Mouse (Mus musculus) urinary bladder, adult 18-20 months (tissue): ENCODE measurements at regions not wholly inside any gene's neighbourhood (a gene's known extent, or its start where the extent isn't known, plus 50 kb on each side); places are given as distances from the start of the nearest gene placed in this dataset.
"Not testable (repeated sequence)": the region's sequence is repeated elsewhere in the genome, so short reads cannot be mapped to it uniquely, and the experiment has no call there.

Experiments used
- DNase-seq, 2 experiments: peaks; one replicate each; pipeline ENCODE4 v3.0.0; 2022; ENCODE audit warnings: low spot score in 2 of 2, mixed read lengths in 2 of 2

DNA sequence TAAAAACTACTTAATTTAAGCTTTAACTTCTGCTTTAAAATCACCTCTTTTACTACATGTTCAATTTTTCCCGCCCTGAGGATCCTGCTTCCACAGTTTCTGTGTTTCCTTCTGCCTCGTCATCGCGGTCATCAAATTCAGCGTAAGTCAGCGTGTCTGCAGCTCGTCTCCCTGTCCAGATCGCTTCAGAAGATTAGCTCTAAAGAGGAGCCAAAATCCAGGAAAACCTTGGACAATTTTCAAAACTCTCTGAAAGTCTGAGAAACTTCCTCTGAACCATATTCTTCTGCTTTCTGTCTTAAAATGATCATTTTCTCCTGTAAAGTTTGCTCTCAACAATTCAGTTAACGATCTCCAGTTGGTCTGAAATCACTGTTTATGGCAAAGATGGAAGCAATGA is 196.2 kb upstream of the Speer4f2 start:
- DNase-seq = no peak

DNA sequence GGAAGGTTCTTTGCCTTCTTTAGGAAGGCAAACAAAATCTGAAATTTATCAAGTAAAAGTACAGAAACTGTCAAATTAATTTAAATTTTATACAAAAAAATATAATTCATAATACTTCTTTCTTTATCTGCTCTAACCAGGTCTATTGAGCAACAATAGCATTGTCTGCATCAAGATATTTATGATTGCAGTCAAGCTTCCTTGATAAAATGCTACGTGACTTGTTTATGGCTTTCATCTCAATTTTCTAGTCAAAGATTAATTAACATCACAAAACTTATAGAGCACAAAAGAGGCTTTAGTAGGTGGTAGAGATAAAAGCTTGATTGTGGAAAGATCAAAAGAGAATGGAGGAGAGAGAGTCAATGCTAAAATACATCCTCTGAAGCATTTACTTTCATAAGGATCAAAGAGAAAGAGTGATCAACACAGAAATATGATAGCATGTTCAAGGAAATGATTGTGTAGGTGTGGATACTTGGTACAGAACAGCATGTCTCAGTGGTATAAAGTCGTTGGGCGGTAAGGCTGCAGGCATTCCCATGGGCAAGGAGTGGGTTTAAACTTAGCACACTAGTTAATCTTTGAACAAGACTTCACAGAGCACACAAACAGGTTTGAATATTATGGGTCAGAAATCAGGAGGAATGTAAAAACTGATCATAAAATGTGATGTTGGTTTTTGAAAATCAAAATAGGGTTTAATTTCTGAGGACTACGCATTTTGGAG is 164.3 kb upstream of the Speer4f2 start:
- no peak for DNase-seq

DNA sequence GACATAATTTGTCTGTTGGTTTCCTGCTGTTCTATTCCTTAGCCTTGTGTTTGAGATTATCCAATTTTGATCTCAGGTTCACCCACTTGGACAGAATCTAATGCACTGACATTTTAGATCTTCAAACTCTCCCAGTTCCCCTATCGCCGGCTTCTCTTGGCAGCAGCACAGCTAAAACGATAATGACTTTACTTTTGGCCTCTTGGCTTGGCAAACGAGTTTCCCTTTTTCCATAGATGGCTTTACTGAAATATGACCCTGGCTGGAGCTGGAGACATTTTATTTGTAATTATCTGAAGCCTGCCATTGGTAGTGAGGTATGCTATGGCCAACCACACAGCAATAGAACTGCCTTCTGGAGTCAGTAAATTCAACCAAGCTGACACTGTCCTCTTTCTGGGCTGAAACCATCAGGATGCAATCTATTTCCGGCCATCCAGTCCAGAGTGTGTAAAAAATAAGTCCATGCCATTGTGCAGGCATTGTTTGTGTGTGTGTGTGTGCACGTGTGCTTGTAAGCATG is 162.2 kb upstream of the Speer4f2 start:
- DNase-seq = no peak

DNA sequence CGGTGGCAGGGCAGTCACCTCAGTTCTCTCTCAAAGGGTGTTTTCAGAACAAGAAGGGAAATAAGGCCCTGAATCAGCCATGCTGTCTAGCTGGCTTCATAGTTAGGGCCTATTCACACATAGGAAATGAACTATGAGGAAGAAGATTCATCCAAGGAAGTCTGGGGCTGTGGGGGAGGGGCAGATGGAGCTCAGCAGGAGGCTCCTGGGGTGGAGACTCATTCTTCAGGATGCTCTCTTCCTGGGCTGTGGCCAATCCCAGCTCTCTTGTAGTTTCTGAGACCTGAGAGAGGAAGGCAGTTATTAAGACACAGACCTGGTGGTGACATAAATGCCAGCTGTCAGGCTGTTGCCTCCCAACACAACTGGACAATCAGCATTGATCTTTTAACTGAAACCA is 149.4 kb upstream of the Speer4f2 start:
- not testable (repeated sequence) for DNase-seq

DNA sequence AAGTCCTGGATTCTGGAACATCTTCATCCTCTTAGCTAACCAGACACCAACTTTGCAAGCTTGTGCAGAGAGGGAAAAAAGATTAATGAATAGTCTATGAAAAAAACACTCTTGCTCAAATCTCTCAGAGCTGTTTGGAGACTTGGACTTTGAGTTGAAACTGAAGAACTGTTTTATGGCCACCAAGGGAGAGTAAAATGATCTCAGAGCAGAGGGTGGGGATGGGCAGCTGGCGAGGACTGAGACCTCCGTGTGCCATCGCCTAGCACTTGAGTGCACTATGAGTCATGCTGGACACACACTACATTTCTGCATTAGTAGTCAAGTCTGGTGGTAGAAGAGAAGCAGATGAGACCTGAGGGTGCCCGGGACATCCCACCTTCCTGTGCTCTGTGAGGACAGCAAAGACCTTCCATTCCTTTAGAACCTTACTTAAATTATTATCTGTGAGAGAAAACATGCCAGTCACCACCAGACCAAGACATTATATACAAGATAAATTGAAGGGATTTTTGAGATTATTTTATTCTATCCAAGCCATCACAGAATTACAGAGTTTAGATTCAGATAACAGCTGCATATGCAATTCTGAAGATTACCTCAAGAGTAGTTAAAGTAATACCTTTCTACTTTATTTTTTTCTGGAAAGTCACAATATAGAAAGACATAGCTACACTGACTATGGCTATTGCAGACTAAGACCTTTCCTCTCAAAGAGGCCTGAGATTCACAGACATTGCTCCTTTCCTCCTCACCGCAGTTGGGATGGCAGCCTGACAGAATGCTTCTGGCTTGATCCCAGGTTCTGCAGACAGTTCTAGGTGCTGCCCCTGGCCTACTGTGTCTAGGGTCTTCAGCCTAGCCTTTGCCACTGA is 125.0 kb upstream of the Speer4f2 start:
- peak in 1 of 2 experiments; percentile 3 for DNase-seq

DNA sequence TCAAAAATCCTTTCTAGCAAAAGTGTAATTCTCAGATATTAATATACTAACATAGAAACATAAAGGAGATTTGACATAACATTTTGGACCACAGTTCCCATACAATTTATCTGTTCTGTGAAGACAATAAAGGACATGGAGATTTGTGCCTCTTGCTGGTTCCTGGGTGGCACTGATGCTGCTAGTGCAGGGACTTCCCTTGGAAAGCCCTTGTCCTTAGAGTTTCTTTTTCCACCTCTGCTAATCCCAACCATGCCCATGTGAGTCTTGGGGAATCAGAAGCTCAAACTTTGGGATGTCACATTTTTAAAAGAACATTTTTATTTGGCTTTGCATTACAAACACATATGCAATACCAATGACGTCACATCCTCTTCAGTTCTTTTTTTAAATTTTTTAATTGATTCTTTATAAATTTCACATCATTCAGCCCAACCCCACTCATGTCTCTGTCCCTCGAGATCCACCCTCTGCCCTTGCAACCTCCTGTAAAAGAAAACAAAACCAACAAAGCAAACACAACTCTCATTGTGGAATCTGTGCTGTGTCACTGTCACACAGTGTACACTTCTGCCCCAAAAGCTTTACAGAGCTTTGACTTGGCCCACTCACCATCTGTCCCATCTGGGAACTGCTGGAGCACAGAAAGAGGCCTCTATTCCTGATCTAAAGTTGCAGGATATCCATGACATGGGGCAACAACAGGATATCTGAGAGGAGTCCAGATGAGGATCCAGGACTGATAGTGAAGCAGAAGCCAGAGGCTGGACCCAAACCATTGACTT is 112.2 kb upstream of the Speer4f2 start:
- DNase-seq = no peak

DNA sequence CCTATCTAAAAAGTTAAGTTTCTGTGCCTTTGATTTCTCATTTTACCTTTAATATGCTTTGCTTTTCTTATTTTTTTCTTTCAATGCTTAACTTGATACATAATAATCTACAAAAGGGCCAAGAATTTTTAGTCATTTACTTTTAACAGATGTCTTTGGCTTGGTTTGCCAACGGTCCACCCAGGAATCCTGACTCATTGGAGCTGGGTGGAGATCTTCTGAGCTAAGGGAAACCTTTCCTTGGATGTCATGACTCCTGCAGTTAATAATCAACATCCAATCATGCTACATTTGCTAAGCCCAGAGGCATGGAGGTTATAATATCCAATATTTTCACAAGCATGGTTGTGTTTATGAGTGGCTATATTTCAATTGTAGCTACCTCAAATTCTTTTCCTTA is 110.9 kb upstream of the Speer4f2 start:
- peak in 1 of 2 experiments; percentile 28 for DNase-seq

DNA sequence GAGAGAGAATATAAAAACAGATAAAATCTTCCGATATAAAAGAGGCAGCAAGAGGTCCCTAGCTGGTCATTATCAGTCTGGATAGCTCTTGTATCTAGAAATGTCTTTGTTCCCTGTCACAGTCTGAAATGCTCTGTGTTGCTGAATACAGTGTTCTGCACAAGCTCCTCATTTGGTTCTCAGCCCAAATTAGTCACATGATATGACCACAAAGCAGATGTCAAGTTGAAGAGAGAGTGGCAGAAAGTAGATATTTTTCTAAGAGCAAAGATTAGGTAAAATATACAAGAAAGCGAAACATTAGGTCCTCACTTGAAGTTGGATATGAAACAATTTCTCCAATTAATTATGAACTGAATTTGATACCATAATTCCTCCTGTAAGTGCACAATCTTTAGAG is 101.8 kb upstream of the Speer4f2 start:
- DNase-seq = no peak

DNA sequence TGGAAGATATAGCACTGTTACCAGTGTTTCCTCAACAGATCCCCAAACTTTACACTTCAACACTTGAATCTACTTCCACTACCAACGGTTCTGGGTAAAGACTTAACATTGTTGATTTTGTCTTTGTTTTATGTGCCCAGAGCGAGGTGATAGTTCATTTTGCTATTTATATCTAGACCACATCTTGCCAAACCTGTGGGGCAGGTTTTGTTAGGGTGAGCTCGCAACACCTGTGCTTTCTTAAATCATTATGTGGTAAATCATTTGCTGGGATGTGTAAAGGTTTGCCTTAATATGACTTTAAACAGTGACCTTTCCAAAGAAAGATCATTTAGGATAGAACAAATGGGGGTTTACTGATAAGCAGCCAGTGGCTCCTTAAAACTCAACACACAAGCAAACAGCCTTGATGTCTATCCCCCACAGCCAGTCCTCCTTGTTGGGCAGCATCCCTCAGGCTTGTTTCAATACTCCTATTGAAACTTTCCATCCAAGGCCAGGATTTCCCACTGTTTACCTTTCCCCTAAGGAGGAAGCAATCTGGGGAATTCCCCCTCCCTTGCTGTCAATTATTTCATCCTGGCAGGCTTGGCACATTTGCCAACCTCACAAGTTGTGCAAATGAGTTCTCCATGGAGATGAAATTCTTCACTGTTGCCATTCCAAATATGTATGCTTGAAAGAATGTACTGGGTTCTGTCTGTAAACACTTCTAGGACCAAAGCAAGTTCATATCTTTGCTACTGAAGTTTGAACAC is 101.1 kb upstream of the Speer4f2 start:
- peak in 1 of 2 experiments; percentile 47 for DNase-seq

DNA sequence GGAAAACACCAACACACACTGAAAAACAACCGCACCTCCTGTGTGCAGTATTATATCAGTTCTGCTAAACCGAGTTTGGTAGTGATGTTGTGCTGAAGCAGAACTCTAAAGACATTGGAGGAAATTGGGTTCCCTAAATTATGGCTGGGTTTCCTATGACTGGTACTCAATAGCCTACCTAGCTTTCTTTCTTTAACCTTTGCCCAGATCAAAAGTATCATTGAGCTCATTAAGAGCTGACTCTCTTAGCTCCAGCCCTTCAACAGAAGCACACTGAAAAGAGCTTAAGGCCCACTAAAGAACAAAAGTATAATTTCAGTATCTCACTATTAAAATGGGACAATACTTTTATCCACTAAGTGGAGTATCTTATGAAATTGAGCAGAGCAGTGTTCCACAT is 97.6 kb upstream of the Speer4f2 start:
- DNase-seq = no peak

DNA sequence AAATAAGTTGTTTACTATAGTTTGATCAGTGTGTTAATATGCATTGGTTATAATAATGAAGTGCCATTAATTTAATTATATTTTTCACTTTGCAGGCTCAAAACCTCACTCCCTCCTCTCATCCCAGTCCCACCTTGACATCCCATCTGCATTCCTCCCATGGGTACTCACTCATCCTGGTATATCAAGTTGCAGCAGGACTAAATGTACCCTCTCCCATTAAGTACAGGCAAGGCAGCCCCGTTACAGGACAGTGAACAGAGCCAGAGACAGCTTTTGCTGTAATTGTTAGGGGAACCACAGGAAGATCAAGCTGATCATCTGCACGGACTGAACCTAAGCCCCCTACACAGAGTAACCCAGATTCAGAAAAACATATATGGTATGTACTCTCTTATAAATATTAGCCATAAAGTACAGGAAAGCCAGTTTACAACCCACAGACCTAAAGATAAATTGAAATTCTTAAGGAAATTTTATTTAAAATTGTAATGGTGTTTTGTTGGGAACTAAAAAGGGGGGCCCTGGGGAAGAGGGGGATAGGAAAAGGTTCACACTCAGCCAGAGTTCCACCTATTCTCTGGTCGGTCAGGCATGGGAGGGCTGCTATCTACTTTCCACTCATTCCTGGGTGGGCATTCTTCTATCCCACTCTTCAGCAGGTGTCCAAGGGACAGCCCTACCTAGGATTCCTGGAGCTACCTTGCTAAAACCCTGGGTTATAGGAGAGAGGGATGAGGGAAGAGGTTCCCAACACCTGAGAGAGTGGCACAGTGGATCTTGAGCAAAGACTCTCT is 96.0 kb upstream of the Speer4f2 start:
- no peak for DNase-seq

DNA sequence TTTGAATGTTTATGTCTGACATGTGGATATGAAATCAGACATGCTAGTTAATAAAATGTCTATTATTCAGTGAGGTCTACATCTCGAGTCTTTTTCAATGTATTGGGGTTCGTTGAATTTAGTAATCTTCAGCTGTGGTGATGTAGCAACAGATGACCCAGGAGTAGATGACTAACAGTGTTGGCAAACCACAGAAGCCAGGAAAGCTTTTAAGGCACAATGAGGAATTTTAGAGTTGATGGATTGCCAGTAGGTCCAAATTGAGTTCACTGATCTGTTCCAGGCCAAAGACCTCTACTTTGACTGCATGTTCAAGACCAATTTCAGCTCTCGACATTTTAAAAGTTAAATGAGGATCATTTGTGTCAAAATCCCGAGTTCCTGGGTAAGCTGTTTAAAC is 92.8 kb upstream of the Speer4f2 start:
- no peak for DNase-seq

DNA sequence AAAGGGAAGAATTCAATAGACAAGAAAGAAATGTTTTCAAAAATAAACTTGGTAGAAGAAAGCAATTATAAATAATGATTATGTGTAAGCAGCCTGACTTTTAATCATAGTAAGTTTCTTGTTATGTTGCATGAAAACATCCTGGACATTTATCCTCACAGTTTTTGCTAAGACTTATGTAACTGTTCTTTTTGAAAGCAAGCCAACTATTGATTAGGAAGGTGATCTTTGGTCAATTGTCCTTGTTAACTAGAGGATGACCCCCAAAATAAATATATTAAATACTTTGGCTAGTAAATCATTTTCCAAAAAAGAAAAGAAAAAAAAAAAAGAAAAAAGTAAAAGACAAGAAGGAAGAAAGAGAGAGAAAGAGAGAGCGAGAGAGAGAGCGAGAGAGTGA is 92.0 kb upstream of the Speer4f2 start:
- no peak for DNase-seq

DNA sequence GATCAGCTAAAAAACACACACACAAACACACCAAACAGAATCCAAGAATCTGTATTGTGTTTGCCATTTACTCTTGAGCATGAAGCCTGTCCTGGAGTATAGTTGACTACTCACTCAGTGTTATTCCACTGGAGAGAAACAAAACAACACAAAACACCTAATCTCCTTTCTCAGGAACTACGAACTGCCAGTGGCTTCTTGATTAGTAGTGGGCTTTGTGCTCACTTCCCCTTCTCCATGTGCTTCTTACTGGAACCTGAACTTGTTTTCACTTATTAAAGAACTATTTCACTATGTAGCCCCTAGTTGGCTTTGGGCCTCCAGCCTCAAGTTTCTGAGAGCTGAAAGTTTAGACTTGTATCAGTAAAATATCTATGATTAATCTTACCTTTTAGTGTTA is 84.0 kb upstream of the Speer4f2 start:
- no peak for DNase-seq

DNA sequence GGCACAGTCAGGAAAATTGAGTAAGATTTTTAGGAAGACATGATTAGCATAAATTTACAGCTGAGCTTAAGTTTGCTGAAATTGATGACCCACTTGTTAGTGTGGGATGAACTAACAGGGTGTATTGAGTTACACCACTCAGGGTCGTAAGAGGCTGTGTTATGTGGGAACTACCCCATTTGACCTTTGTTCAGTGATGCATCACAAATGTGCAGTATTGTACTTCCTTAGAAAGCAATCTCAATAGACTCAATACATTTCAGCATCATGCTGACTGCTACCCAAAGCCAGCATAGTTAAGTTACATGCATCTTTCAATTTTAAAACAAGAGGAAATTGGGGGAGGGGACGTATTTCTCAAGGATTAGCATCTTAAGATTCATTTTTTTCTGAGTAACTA is 80.4 kb upstream of the Speer4f2 start:
- no peak for DNase-seq

DNA sequence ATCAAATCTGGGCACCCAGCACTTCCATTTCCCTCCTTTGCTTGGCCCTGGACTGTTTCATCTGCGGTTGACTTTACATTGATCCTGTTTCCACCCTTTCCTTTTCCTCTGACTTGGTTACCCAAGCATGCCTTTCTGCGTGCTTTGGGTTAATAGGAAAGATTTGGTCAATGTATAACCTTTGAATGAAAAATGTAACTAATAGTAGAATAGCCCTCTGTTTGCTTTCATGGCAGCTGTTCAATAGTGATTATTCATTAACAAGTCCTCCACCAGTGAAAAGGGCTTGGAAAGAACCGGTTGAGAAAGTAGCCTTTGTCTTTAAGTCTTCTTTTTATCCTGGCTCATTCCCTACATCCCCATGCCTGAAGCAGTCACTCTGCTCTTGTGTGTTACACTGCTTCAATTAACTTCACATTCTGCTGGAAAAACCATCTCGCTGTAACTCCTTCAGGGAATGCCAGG is 76.4 kb upstream of the Speer4f2 start:
- no peak for DNase-seq

DNA sequence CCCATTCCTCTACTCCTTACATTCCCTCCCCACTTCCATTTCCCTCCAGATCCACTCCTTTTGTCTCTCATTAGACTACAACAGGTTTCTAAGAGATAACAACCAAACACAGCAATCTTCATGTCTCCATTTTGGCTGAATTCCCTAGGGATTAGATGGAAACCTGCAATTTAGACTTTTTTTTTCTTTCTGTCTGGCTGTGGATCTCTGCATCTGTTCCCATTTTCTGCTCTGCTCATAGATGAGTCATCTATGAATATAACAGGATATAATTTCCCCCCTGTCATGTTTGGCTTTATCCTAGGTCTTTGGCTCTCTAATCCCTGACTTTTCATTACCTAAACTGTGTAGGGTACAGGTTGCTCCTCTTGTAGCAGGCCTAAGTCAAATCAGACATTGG is 73.1 kb upstream of the Speer4f2 start:
- DNase-seq = no peak

DNA sequence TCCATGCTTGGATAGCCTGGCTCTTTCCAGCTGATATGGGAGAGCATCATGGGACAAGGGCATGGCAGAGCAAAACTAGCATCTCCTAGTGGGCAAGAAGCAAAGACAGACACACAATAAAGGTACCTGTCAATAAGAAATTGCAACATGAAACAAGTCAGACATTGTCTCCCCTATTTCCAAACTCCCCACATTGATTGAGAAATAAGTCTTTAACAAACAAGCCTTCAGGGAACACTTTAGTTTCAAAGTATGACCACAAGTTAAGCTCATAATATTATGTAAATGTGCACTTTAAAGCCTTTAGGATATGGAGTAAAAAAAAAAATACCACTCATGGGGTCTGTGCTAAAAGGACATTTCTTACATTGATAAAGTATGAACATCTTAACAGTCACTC is 51.5 kb upstream of the Speer4f2 start:
- DNase-seq = no peak
